Mouse (Mus musculus) embryonic stem cell, embryonic (primary cell): ENCODE measurements around the gene H2al1g.

Source experiments
- CTCF ChIA-PET, 4 experiments: fragments of 300-600 bp in 2 of 4; fragments of 350-600 bp in 2 of 4; sonication (Branson Sonifier 250); formaldehyde crosslinking; loops; one replicate each; lab custom pipeline; 2022; ENCODE audit warnings: inconsistent platforms in 2 of 4; lab: Charles Lee
- POLR2A ChIA-PET, 4 experiments: fragments of 300-600 bp in 2 of 4; fragments of 350-600 bp in 2 of 4; sonication (Branson Sonifier 250); formaldehyde crosslinking; loops; one replicate each; lab custom pipeline; 2022; ENCODE audit warnings: antibody characterized with exemption in 4 of 4, inconsistent platforms in 1 of 4; lab: Charles Lee

H2al1g gene

DNA sequence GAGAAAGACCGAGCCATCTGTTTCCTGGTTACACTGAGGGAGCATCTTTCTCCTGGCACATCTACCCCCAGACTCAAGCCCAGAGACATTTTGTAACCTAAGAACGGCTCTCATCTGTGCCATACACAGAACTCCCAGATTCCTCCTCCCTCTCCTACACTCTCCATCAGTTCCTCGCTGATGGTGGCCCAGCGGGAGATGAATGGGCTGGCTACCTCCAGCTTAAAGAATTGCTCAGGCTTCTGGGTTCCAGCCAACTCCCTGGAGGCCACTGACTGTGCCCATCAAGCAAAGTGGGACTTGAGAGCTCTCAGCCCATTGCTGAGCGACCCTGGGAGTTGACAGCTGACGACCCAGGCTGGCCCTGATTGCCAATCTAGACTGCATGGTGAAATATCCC is 45.8 kb downstream of the H2al1g start:
- POLR2A ChIA-PET: no interaction called here
- CTCF ChIA-PET: interaction anchor here in 1 of 4 experiments (0.7 kb wide), 1 partner anchor 816 kb away, joined by 9 read pairs; no protein-coding TSS in a partner anchor

DNA sequence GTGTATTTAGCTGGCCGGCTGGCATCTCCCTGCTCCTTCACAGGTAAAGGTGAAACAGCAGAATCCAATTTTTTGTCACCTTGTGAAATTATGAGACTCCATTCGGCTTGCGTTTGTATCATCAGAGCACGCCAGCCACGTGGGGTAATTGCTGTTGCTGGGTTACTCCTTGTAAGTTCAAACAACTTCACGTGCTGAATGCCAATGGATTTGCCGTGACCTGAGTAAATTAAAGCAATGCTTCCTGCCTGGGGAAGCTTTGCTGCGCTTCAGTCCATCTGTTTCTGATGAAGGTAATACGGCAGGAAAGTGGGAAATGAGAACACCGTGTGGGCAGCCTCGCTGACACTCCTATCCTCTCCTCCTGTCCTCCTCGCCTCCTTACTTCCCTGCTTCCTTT is 47.1 kb downstream of the H2al1g start:
- ChIA-PET CTCF (no interaction called here), POLR2A (no interaction called here)
